Mouse (Mus musculus): ENCODE results near the gene Crebrf.

Crebrf gene

GRCm38 (mm10) chr17:26715271-26715758 lies at the start of gene Crebrf:
Gene Crebrf (plus strand): TSS chr17:26715650.
- peak; percentile 99 for DNase-seq

- DNase-seq: no peak
These were observed 44.2 kb upstream of the Crebrf start for GRCm38 (mm10) chr17:26671268-26671667.

- no peak for DNase-seq
These were observed 39.6 kb upstream of the Crebrf start for GRCm38 (mm10) chr17:26675845-26676244.

GRCm38 (mm10) chr17:26676252-26676615 lies 39.2 kb upstream of the Crebrf start:
- DNase-seq: peak; percentile 96

- peak; percentile 86 to 88 for DNase-seq
These were observed 38.7 kb upstream of the Crebrf start for GRCm38 (mm10) chr17:26676616-26677376.

GRCm38 (mm10) chr17:26677711-26678637 lies 37.5 kb upstream of the Crebrf start:
- no peak for DNase-seq

GRCm38 (mm10) chr17:26681276-26681675 lies 34.2 kb upstream of the Crebrf start:
- DNase-seq: no peak

- no peak for DNase-seq
These were observed 29.0 kb upstream of the Crebrf start for GRCm38 (mm10) chr17:26686334-26687000.

GRCm38 (mm10) chr17:26688795-26689735 lies 26.4 kb upstream of the Crebrf start:
- DNase-seq: peak; percentile 58 to 81

GRCm38 (mm10) chr17:26689810-26690209 lies 25.6 kb upstream of the Crebrf start:
- DNase-seq: peak; percentile 28 to 34

- DNase-seq: peak; percentile 43 to 55
These were observed 25.2 kb upstream of the Crebrf start for GRCm38 (mm10) chr17:26690236-26690635.

- DNase-seq: peak in 1 of 2 experiments; percentile 28
These were observed 24.3 kb upstream of the Crebrf start for GRCm38 (mm10) chr17:26691110-26691509.

- no peak for DNase-seq
These were observed 22.0 kb upstream of the Crebrf start for GRCm38 (mm10) chr17:26693424-26693823.

- DNase-seq: peak; percentile 56 to 65
These were observed 21.3 kb upstream of the Crebrf start for GRCm38 (mm10) chr17:26694171-26694570.

- DNase-seq: no peak
These were observed 20.3 kb upstream of the Crebrf start for GRCm38 (mm10) chr17:26695193-26695592.

GRCm38 (mm10) chr17:26698846-26699245 lies 16.6 kb upstream of the Crebrf start:
- DNase-seq: no peak

GRCm38 (mm10) chr17:26699819-26700616 lies 15.4 kb upstream of the Crebrf start:
- peak in 1 of 2 experiments; percentile 35 for DNase-seq

GRCm38 (mm10) chr17:26701565-26701964 lies 13.9 kb upstream of the Crebrf start:
- no peak for DNase-seq

- no peak for DNase-seq
These were observed 12.8 kb upstream of the Crebrf start for GRCm38 (mm10) chr17:26702621-26703020.

- peak; percentile 51 to 52 for DNase-seq
These were observed 11.8 kb upstream of the Crebrf start for GRCm38 (mm10) chr17:26703671-26704070.
